Mouse (Mus musculus): Measurements from ENCODE around the gene Csrp2. TPM values are rescaled to one million over a fixed set of nuclear protein-coding genes. Genes with fewer than 3 reads are reported as not detected.

The Csrp2 gene
- total RNA-seq, 2 experiments from 2014 or later, result 15.0 to 16.5 TPM

- DNase-seq (ENCODE audit: low spot score in 2 of 2), result no peak
Observed at GRCm38 (mm10) chr10:110931161-110931912, 11.7 kb downstream of the Csrp2 start.

GRCm38 (mm10) chr10:110931913-110932560, 12.4 kb downstream of the Csrp2 start:
- no peak for DNase-seq (ENCODE audit: low spot score in 2 of 2)

GRCm38 (mm10) chr10:110933584-110933983, 14.0 kb downstream of the Csrp2 start:
- DNase-seq (ENCODE audit: low spot score in 2 of 2), result no peak

DNA sequence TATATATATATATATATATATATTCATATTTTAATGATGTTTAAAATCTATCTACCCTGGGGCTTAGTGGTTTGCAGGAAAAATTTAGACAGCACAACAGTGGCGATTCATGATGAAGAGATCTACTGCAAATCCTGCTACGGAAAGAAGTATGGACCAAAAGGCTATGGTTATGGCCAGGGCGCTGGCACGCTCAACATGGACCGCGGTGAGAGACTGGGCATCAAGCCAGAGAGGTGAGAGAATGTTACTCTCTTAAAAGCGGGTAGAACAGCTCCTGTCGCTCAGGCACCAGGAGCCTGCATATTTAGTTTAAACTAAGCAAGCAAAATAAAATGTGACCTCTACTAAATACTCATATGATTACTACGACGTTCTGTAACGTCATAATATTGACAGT, 15.5 kb downstream of the Csrp2 start:
- no peak for DNase-seq (ENCODE audit: low spot score in 2 of 2)

DNA sequence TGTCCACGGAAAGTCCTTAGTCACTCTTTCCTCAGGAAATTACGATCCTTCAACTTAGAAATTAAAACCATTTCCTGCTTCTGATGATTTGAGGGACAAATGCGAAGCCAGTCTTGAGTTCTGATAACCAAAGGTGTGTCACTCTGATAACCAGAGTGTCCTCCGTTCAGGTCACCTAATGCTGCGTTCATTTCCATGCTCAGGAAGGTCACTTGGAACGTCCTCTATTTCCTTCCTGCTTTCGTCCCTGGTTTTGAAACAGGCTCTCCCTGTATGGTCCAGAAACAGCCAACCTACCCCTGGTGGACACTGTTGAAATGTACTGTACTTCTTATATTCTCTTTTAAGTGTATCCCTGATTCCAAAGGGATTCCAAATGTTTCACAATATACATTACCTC, 16.1 kb downstream of the Csrp2 start:
- DNase-seq (ENCODE audit: low spot score in 2 of 2), result no peak

GRCm38 (mm10) chr10:110938361-110938760, 18.8 kb downstream of the Csrp2 start:
- no peak for DNase-seq (ENCODE audit: low spot score in 2 of 2)

DNA sequence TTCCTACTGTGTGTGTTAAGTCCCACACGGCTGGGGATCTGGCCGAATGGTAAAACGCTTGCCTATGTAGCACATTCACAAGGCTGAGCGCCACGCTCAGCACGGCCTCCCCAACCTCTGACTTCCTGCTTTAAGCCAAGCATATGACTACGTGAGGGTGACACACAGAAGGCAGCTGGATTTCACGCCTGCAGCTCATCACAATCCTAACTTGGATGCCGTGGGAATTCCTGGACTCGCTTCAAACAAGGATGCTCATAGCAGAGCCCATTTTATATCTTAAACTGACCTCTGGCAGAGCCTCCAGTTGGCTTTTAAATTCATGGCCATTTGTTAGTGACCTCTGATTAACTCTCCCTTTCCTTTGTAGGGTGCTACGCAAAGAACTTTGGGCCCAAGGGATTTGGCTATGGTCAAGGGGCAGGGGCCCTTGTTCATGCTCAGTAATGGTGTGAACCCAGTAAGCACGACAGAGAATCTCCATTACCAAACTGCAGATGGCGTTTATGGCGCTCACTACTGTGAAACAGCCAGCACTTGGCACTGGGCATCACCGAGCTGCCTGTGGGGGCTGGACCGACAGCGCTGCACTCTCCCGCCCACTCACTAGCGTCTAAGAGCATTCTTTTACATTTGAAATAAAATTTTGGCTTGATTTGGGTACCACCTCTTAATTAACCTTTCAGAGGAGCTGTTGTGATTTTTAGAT, 19.4 kb downstream of the Csrp2 start:
- DNase-seq (ENCODE audit: low spot score in 2 of 2), result peak; percentile 69 to 83

- no peak for DNase-seq (ENCODE audit: low spot score in 2 of 2)
Observed at GRCm38 (mm10) chr10:110939717-110940116, 20.1 kb downstream of the Csrp2 start.

GRCm38 (mm10) chr10:110940740-110941398, 21.3 kb downstream of the Csrp2 start:
- no peak for DNase-seq (ENCODE audit: low spot score in 2 of 2)

DNA sequence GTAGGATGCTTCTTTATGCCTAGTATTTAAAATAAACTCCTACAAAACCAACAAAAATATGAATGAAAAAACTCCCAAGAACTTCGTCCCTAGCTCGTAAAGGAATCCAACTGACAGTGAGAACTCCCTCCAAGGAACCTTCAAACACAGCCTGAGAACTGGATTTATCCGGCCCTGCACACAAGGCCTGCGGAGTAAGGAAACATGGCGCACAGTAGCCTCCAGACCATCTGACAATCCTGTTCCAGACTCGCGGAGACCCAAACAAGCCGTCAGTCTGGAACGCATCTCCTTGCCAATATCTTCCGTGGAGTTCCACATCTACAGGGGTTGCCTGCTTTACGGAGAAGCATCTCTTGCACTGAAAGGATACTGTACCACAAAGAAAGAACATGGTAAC, 22.4 kb downstream of the Csrp2 start:
- no peak for DNase-seq (ENCODE audit: low spot score in 2 of 2)

DNA sequence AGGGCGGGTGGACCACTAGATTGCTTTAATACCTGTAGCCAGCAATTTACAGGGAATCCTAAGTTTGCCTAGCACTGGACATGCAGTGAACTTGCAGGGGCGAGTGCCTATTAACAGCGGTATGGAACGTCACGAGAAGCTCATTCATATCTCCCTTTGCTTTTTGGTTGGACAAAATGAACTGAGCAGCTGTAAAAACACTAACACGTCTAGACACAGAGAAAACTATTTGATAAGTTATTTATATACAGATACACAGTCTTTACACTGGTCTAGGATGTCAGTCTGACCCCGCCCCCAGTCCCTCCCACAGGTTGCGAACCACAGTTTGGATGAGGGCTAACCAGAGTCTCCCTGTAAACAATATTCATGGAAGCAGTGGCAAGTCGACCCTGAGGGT, 23.2 kb downstream of the Csrp2 start:
- DNase-seq (ENCODE audit: low spot score in 2 of 2), result no peak

DNA sequence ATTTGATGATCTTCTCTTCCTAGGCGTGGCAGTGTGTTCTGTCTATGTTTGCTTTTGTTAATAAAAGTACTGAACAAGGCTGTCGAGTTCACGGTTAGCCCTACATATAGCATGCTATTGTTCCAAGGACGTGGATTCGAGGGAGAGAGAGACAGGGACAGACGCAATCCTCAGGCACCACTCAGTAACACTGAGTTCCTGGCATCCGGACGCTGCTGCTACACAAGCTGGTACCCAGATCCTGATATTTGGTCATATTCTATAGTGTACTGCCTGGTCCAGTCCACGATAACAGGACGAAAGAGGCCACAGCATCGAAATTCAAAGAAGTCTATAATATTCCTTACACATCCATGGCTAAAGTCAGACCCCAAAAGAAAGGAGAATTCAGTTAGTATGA, 24.6 kb downstream of the Csrp2 start:
- no peak for DNase-seq (ENCODE audit: low spot score in 2 of 2)

GRCm38 (mm10) chr10:110945966-110946365, 26.4 kb downstream of the Csrp2 start:
- DNase-seq (ENCODE audit: low spot score in 2 of 2), result no peak

DNA sequence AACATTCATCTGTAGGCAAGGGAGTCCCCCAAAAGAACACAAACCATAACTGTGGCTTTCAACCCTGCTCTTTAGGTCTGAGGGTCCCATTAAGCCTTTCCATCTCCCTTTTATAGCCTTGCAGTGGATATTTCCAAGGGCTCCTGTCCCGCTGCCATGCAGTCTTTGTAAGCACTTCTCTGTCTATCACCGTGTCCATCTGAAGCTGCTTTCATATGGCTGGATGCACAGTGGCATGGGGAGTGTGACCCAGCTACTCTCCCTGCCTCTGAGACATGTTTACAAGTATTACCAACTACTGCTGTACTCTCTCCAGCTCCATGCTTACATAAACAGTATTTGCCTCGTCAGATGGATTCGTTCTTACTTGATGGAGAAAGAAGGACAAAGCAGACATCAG, 28.0 kb downstream of the Csrp2 start:
- no peak for DNase-seq (ENCODE audit: low spot score in 2 of 2)

DNA sequence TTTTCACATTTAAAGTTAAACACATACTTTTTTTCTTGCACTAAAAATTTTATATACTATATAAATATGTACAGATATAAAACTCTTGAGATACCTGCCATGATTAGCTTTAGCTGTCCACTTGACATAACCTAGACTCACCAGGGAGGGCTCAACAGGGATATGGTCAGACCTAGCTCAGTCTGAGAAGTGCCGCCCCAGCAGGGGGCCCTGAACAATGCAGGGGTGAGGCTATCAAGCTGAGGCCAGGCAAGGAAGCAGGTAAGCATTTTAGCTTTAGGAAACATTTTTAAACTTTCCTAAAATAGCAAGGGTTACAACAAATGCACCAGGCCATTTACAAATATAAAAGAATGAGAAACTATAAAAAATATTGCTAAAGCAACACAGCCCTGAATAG, 31.5 kb downstream of the Csrp2 start:
- DNase-seq (ENCODE audit: low spot score in 2 of 2), result no peak

GRCm38 (mm10) chr10:110951748-110952147, 32.2 kb downstream of the Csrp2 start:
- no peak for DNase-seq (ENCODE audit: low spot score in 2 of 2)

GRCm38 (mm10) chr10:110952271-110952670, 32.7 kb downstream of the Csrp2 start:
- DNase-seq (ENCODE audit: low spot score in 2 of 2), result no peak

DNA sequence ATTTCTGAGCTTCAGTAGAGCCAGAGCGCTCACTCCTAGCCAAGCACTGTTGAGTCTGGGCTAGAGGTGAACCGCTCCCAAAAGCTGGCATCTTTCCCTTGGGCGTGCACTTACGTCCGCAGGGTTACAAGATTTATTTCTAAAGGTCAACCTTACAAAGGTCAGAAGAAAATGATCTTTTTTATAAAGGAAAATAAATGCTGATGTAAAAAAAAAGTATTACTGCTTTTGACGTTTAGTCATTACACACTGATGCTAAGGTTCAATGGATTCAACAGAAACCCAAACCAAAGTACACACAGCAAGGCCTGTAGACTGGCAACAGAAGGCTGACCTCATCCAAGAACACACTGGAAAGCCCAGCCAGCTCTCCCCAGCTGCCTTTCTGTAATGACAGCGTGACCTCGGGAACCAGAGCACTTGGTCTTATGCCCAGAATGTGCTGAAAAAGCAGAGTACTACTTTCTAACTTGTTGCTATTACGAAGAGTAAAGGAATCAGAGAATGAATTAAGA, 33.4 kb downstream of the Csrp2 start:
- peak in 1 of 2 experiments; percentile 68 for DNase-seq (ENCODE audit: low spot score in 2 of 2)

DNA sequence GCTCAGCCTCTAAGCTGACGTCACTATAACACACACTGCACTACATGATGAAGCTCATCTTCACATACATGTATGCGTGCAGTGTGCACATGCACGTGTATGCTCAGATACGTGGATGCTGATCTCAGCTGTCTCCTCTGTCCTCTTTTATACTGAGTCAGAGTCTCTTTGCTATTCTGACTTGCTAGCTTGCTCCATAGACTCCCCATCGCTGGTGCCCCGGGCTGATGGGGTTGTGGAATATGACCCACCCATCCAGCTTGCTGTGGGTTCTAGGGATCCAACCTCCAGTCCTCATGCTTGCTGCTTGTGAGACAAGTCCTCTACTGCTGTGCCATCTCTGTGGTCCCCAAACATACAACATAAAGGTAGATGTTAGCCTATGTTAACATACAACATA, 39.3 kb downstream of the Csrp2 start:
- no peak for DNase-seq (ENCODE audit: low spot score in 2 of 2)

GRCm38 (mm10) chr10:110959781-110960180, 40.2 kb downstream of the Csrp2 start:
- no peak for DNase-seq (ENCODE audit: low spot score in 2 of 2)

- DNase-seq (ENCODE audit: low spot score in 2 of 2), result no peak
Observed at GRCm38 (mm10) chr10:110960841-110961240, 41.3 kb downstream of the Csrp2 start.

GRCm38 (mm10) chr10:110962172-110962571, 42.6 kb downstream of the Csrp2 start:
- no peak for DNase-seq (ENCODE audit: low spot score in 2 of 2)

Measured in layer of hippocampus, adult 18-20 months (tissue).